In genomic region chr4:136114747-136115146, GRCm38 (mm10) we compare ENCODE assay signal across 21 mouse cellular contexts.
"Had no signal": no experiment of that assay in that cellular context is flagged by ENCODE, and none has a peak within 500 bp of the region (broad histone marks: within the 10 kb centered on the region; RNA-seq: fewer than 3 reads in every experiment).

No protein-coding gene starts in this region.

- H3K4me1 ChIP-seq: liver, embryonic 12.5 days; midbrain, embryonic 15.5 days; neural tube, embryonic 12.5 days; neural tube, embryonic 15.5 days had no signal

- DNase-seq: kidney, adult 2 months; kidney, postnatal 14 days; liver; lung, adult 2 months; right cerebral cortex, adult 18-20 months; right cerebral cortex, postnatal 14 days; right cerebral cortex, postnatal 4 days; thymus, adult 2 months; thymus, postnatal 25 days had no signal

- H3K4me2 ChIP-seq: limb, embryonic 13.5 days; liver, embryonic 12.5 days; liver, embryonic 15.5 days; midbrain, embryonic 11.5 days; midbrain, embryonic 15.5 days; neural tube, embryonic 12.5 days; neural tube, embryonic 15.5 days had no signal

- ATAC-seq: intestine, postnatal 0 days; liver, embryonic 12.5 days; lung, postnatal 0 days; midbrain, embryonic 15.5 days had no signal

- H3K9ac ChIP-seq: limb, embryonic 13.5 days; liver, embryonic 12.5 days; liver, embryonic 15.5 days; midbrain, embryonic 15.5 days; neural tube, embryonic 12.5 days; neural tube, embryonic 15.5 days had no signal

- H3K36me3 ChIP-seq: limb, embryonic 10.5 days; limb, embryonic 13.5 days; liver, embryonic 12.5 days; liver, embryonic 15.5 days; midbrain, embryonic 15.5 days; neural tube, embryonic 12.5 days; neural tube, embryonic 15.5 days had no signal

- H3K27ac ChIP-seq: limb, embryonic 10.5 days; limb, embryonic 13.5 days; liver, embryonic 12.5 days; liver, embryonic 15.5 days; midbrain, embryonic 15.5 days; neural tube, embryonic 12.5 days; neural tube, embryonic 15.5 days; stomach, postnatal 0 days had no signal

- H3K27me3 ChIP-seq: limb, embryonic 13.5 days; midbrain, embryonic 15.5 days; neural tube, embryonic 12.5 days; neural tube, embryonic 15.5 days had no signal

- H3K4me3 ChIP-seq: limb, embryonic 10.5 days; limb, embryonic 13.5 days; liver, embryonic 12.5 days; liver, embryonic 15.5 days; megakaryocyte, embryonic 14.5 days; midbrain, embryonic 15.5 days; neural tube, embryonic 12.5 days; neural tube, embryonic 15.5 days had no signal

- H3K9me3 ChIP-seq: limb, embryonic 10.5 days; limb, embryonic 13.5 days; liver, embryonic 12.5 days; liver, embryonic 15.5 days; megakaryocyte, embryonic 14.5 days; midbrain, embryonic 15.5 days; neural tube, embryonic 12.5 days; neural tube, embryonic 15.5 days had no signal
